Mouse (Mus musculus): ENCODE measurements at regions not wholly inside any gene's neighbourhood (a gene's known extent, or its start where the extent isn't known, plus 50 kb on each side); places are given as distances from the start of the nearest gene placed in this dataset.
A peak's percentile ranks its signal among the peaks of the same experiment; 100 is the strongest.

DNA sequence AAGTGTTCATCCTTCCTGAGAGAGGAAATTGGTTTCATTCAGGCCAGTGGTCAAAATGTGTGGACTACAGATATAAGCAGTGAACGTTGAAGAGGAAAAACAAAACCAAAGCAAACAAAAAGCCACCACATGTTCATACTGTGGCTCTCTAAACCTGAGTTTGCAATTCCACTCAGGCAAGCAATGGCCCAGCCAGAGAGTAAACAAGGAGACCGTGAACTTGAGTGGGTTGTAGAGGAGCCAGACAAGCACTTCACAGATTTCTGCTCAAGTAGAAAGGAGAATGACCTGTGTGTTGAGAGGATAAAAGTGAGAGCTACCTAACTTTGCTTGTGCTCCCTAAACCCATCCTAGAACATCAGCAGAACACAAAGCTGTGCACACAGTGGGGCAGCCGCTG, 239.9 kb upstream of the Zbtb20 start:
- H3K4me3 ChIP-seq (ENCODE audit: insufficient read depth, low read length), result no peak overlapping the region
- no peak for TF ChIP-seq POLR2A (IDR thresholded peaks at IDR 0.05; ENCODE audit: borderline replicate concordance, low read depth, low read length)
- no peak for TF ChIP-seq CTCF (IDR thresholded peaks at IDR 0.05; ENCODE audit: low read depth, low read length)
- H3K4me1 ChIP-seq (ENCODE audit: control insufficient read depth, insufficient read depth, low read length), result no peaks in the 10 kb centered on the region
- H3K27ac ChIP-seq (ENCODE audit: insufficient read depth, low read depth, low read length), result no peak overlapping the region

DNA sequence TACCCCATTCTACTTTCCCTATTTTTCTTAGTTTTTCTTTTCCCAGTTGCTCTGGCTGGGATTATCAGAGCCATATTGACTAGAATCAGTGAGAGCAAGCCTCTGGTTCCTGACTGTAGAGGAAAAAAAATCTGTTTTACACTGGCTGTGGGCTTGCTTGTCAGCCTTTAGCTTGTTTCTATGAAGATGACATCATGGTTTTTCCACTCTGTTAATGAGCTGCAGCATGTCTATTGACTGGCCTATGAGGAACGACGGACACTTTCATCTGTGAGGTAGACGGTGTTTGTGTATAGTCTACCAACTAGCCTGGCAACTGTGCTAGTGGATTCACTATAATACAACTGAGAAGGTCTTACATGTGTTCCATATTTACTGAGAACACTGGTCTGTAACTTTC, 248.0 kb upstream of the Zbtb20 start:
- Histone ChIP-seq H3K4me1 (ENCODE audit: control insufficient read depth, insufficient read depth, low read length) (no peaks in the 10 kb centered on the region), H3K4me3 (ENCODE audit: insufficient read depth, low read length) (no peak overlapping the region), H3K27ac (ENCODE audit: insufficient read depth, low read depth, low read length) (no peak overlapping the region)
- TF ChIP-seq POLR2A (IDR thresholded peaks at IDR 0.05; ENCODE audit: borderline replicate concordance, low read depth, low read length) (no peak), CTCF (IDR thresholded peaks at IDR 0.05; ENCODE audit: low read depth, low read length) (no peak)

DNA sequence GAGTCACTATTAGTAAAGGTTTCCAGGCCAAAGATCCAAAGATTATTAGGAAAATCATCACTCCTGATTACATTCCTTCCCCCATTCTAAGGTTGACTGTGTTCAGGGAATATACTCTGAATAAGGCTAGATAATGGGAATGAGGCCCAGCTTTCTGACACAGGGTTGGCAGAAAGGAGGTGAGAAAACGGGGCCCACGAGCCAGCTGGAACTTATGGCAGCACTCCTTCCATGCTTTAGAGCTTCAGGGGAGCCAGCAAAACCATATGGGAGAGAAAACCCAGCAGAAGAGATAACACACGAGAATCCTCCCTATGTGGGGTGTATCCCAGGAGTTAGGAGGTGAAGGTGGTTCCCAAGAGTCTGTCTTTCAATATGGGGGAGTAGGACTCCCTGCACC, 259.8 kb upstream of the Zbtb20 start:
- TF ChIP-seq POLR2A (IDR thresholded peaks at IDR 0.05; ENCODE audit: borderline replicate concordance, low read depth, low read length), result no peak
- no peak for TF ChIP-seq CTCF (IDR thresholded peaks at IDR 0.05; ENCODE audit: low read depth, low read length)
- Histone ChIP-seq H3K4me3 (ENCODE audit: insufficient read depth, low read length) (no peak overlapping the region), H3K27ac (ENCODE audit: insufficient read depth, low read depth, low read length) (no peak overlapping the region), H3K4me1 (ENCODE audit: control insufficient read depth, insufficient read depth, low read length) (no peaks in the 10 kb centered on the region)

DNA sequence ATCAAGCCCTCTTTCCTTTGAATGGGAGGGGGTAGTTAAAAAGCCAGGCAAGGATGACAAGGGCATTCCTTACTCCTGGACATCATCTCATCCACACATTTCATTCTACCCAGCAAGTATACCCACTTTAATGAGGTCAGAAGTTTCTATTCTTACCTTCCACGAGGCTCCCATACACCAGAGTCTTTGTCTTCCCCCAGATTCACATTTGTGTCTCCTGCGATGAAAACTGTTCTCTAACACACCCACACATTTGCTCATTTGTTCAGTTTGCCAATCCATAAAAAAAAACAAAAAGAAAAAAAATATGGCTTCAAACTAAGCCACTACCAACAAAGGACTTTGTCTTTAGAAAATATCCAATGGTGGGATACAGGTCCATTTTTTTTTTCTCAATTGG, 263.7 kb upstream of the Zbtb20 start:
- no peak for TF ChIP-seq POLR2A (IDR thresholded peaks at IDR 0.05; ENCODE audit: borderline replicate concordance, low read depth, low read length)
- TF ChIP-seq CTCF (IDR thresholded peaks at IDR 0.05; ENCODE audit: low read depth, low read length), result no peak
- Histone ChIP-seq H3K4me3 (ENCODE audit: insufficient read depth, low read length) (no peak overlapping the region), H3K27ac (ENCODE audit: insufficient read depth, low read depth, low read length) (no peak overlapping the region), H3K4me1 (ENCODE audit: control insufficient read depth, insufficient read depth, low read length) (no peaks in the 10 kb centered on the region)

DNA sequence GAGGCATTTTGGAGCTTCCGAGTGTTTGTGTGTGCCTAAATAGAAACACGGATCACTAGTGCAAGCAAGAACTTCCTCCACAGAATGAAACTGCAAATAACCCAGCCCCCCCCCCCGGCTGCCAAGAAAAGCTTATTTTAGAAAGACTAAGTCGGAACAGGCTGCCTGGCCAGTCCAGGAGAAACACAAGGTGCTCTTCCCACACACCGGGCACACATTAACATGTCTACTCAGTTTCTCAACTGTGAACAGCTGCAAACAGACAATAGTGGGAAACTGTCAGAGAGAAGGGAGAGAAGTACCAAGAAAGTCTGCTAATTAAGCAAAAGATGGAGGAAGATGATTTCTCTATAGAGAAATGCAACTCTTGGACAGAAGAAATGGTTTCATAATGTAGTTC, 267.3 kb upstream of the Zbtb20 start:
- H3K4me3 ChIP-seq (ENCODE audit: insufficient read depth, low read length), result peak overlapping the region; percentile 31
- no peaks in the 10 kb centered on the region for H3K4me1 ChIP-seq (ENCODE audit: control insufficient read depth, insufficient read depth, low read length)
- TF ChIP-seq CTCF (IDR thresholded peaks at IDR 0.05; ENCODE audit: low read depth, low read length), result no peak
- no peak for TF ChIP-seq POLR2A (IDR thresholded peaks at IDR 0.05; ENCODE audit: borderline replicate concordance, low read depth, low read length)
- H3K27ac ChIP-seq (ENCODE audit: insufficient read depth, low read depth, low read length), result no peak overlapping the region

DNA sequence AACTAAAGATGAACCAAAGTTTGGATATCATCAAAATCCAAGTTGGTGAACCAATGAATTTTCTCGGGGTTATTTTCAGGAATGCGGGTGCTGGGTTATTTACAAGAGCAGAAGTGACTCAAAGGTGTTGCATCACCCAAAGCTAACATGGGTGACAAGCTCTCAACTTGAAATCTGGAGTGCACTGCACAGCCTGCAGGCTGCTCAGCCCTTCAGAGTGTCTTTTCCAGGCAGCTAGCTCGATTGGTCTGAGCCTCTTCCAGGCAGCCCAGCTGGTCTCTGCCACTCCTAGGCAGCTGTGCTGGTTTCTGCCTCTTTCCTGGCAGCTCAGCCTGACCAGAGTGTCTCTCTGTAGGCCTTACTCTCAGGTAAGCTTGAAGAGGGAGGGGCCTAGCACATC, 251.9 kb upstream of the Gap43 start:
- TF ChIP-seq POLR2A (IDR thresholded peaks at IDR 0.05; ENCODE audit: borderline replicate concordance, low read depth, low read length) (no peak), CTCF (IDR thresholded peaks at IDR 0.05; ENCODE audit: low read depth, low read length) (no peak)
- Histone ChIP-seq H3K4me3 (ENCODE audit: insufficient read depth, low read length) (no peak overlapping the region), H3K4me1 (ENCODE audit: control insufficient read depth, insufficient read depth, low read length) (peaks cover 11% of the 10 kb centered on the region), H3K27ac (ENCODE audit: insufficient read depth, low read depth, low read length) (no peak overlapping the region)

DNA sequence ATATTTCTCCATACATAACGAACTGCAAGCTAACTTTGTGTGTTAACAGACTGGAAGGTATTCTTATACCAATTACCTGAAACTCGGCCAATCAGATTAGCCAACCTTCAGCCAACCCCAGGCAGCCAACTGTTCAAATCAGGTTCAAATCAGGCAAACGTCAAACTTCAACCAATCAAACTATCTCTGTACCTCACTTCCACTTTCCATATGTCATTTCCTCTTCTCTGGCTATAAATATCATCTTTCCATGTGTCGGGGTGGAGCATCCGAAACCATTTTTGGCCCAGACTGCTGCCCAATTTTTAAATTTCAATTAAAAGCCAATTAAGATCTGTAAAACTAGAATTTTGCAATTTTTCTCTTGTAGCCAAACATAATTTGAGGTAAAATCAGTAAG, 251.1 kb upstream of the Gap43 start:
- no peak for TF ChIP-seq POLR2A (IDR thresholded peaks at IDR 0.05; ENCODE audit: borderline replicate concordance, low read depth, low read length)
- TF ChIP-seq CTCF (IDR thresholded peaks at IDR 0.05; ENCODE audit: low read depth, low read length), result no peak
- peaks cover 11% of the 10 kb centered on the region for H3K4me1 ChIP-seq (ENCODE audit: control insufficient read depth, insufficient read depth, low read length)
- H3K4me3 ChIP-seq (ENCODE audit: insufficient read depth, low read length), result no peak overlapping the region
- H3K27ac ChIP-seq (ENCODE audit: insufficient read depth, low read depth, low read length), result no peak overlapping the region

DNA sequence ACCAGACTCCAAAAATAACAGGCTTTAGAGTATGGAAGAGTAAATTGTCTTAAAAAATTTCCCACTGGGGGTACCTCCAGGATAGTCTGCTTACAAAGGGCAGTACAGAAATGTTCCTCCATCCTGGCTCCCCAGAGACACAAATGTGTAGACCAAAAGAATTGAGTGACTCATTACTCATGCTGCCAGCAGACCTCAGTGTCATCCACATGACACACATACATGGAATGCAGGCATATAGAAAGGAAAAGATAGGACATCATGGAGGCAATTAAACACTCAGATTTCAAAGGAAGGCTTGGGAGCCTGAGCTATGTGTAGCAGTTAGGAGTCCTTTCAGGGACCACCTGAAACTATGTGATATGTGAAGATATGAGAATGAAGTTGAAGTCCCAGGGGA, 245.7 kb upstream of the Gap43 start:
- TF ChIP-seq CTCF (IDR thresholded peaks at IDR 0.05; ENCODE audit: low read depth, low read length), result no peak
- TF ChIP-seq POLR2A (IDR thresholded peaks at IDR 0.05; ENCODE audit: borderline replicate concordance, low read depth, low read length), result no peak
- Histone ChIP-seq H3K4me1 (ENCODE audit: control insufficient read depth, insufficient read depth, low read length) (no peaks in the 10 kb centered on the region), H3K4me3 (ENCODE audit: insufficient read depth, low read length) (no peak overlapping the region), H3K27ac (ENCODE audit: insufficient read depth, low read depth, low read length) (no peak overlapping the region)

DNA sequence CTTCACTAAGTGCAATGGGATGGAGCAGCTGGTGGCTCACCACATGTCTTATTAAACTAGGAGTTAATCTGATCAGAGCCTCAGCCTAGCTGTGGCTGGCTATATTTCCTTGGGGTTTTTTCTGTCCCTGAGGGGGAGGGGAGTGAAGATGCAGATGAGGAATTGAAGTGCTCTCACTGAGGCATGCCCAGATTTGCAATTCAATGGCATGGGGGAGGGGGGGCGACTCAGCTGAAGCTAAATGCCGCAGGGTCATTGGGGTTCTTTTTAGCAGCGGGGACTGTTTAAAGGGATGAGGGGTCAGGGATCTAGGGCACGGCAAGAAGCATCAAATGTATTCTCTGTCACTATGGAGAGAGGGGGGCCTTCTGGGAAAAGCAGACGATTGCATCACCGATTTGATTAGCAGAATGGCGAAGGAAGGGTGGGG, 235.1 kb upstream of the Gap43 start:
- H3K27ac ChIP-seq (ENCODE audit: insufficient read depth, low read depth, low read length), result no peak overlapping the region
- H3K4me3 ChIP-seq (ENCODE audit: insufficient read depth, low read length), result no peak overlapping the region
- TF ChIP-seq CTCF (IDR thresholded peaks at IDR 0.05; ENCODE audit: low read depth, low read length) (no peak), POLR2A (IDR thresholded peaks at IDR 0.05; ENCODE audit: borderline replicate concordance, low read depth, low read length) (no peak)
- no peaks in the 10 kb centered on the region for H3K4me1 ChIP-seq (ENCODE audit: control insufficient read depth, insufficient read depth, low read length)

DNA sequence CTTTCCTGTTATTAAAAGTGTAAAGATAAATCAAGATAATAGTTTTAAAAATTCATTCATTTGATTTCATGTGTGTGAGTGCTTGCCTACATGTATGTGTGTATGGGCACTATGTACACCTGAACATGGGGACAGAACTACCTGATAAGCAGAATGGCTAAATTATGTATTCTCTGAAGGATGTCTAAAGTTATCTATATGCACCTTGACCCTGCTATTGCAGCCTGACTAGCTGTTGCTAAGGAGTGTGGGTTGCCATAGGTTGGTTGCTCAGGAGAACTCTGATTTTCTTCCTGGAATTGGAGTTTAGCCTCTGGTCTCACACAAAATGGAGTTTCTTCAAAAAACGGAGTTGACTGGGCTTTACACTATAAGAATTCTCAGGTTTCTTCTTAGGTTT, 234.5 kb upstream of the Gap43 start:
- no peaks in the 10 kb centered on the region for H3K4me1 ChIP-seq (ENCODE audit: control insufficient read depth, insufficient read depth, low read length)
- TF ChIP-seq CTCF (IDR thresholded peaks at IDR 0.05; ENCODE audit: low read depth, low read length), result no peak
- TF ChIP-seq POLR2A (IDR thresholded peaks at IDR 0.05; ENCODE audit: borderline replicate concordance, low read depth, low read length), result no peak
- no peak overlapping the region for H3K4me3 ChIP-seq (ENCODE audit: insufficient read depth, low read length)
- H3K27ac ChIP-seq (ENCODE audit: insufficient read depth, low read depth, low read length), result no peak overlapping the region
